Mouse (Mus musculus) limb, embryonic 11.5 days (tissue): ENCODE results near the gene Phf3. TPM values are rescaled to one million over a fixed set of nuclear protein-coding genes. Genes with fewer than 3 reads are reported as not detected.
"Not testable (repeated sequence)": the region's sequence is repeated elsewhere in the genome, so short reads cannot be mapped to it uniquely, and the experiment has no call there.

Experiments
- ATAC-seq: fragments of 200-750 bp; cut with Nextera tagmentation; 2 replicates; pipeline ENCODE4 v1.8.0; 2017; ENCODE audit warnings: low read depth; ENCODE audit not compliant: insufficient number of reproducible peaks, low FRiP score, low TSS enrichment
- DNase-seq: peaks from one replicate; pipeline ENCODE4 v3.0.0-alpha.2; 2015; ENCODE audit warnings: low spot score
- H3K27ac ChIP-seq: fragments of 300-500 bp; sonication (generic); replicated peaks from 2 replicates; pipeline ENCODE4 v1.5.1; 2014; ENCODE audit warnings: low read depth, mild to moderate bottlenecking, low read length
- H3K27me3 ChIP-seq: fragments of 300-500 bp; sonication (generic); 2 replicates; pipeline ENCODE4 v1.6.1; 2014; ENCODE audit warnings: mild to moderate bottlenecking, low read length, mixed read lengths; ENCODE audit not compliant: control insufficient read depth, insufficient read depth
- H3K36me3 ChIP-seq: fragments of 300-500 bp; sonication (generic); 2 replicates; pipeline ENCODE4 v1.6.1; 2014; ENCODE audit warnings: mild to moderate bottlenecking, low read length, moderate library complexity, mixed read lengths; ENCODE audit not compliant: control insufficient read depth, insufficient read depth
- H3K4me1 ChIP-seq: fragments of 300-500 bp; sonication (generic); 2 replicates; pipeline ENCODE4 v1.6.1; 2014; ENCODE audit warnings: low read length, mixed read lengths; ENCODE audit not compliant: control insufficient read depth, insufficient read depth
- H3K4me2 ChIP-seq: fragments of 300-500 bp; sonication (generic); 2 replicates; pipeline ENCODE4 v1.6.1; 2014; ENCODE audit warnings: low read depth, mild to moderate bottlenecking, moderate library complexity; ENCODE audit not compliant: severe bottlenecking
- H3K4me3 ChIP-seq: fragments of 300-500 bp; sonication (generic); 2 replicates; pipeline ENCODE4 v1.5.1; 2014; ENCODE audit warnings: low read depth, low read length
- H3K9ac ChIP-seq: fragments of 300-500 bp; sonication (generic); 2 replicates; pipeline ENCODE4 v1.6.1; 2014; ENCODE audit warnings: mild to moderate bottlenecking, low read length
- H3K9me3 ChIP-seq: fragments of 300-500 bp; sonication (generic); 2 replicates; pipeline ENCODE4 v1.6.1; 2016; ENCODE audit warnings: low read length; ENCODE audit not compliant: control insufficient read depth
- WGBS: fragments of 180-500 bp; shearing (Covaris S2); extraction: QIAGEN DNeasy Blood & Tissue Kit; methylation state at CpG from one replicate; pipeline ENCODE4 v1.1.7; 2014; 5-methylcytosine and 5-hydroxymethylcytosine counted together
- polyA plus RNA-seq: library from polyadenylated mRNA; unstranded; fragments of >200 nt; fragmentation: Nextera tagmentation; extraction: Ambion mirVana; gene quantifications from 2 replicates; pipeline ENCODE4 v1.2.1, GENCODE M21; 2014

Phf3 gene
- polyA plus RNA-seq, 1 experiment from 2014 or later = 38.1 TPM

- not testable (repeated sequence) for H3K4me2 ChIP-seq, H3K9ac ChIP-seq, H3K27me3 ChIP-seq, H3K36me3 ChIP-seq, H3K4me1 ChIP-seq, H3K27ac ChIP-seq, H3K4me3 ChIP-seq, H3K9me3 ChIP-seq, DNase-seq, ATAC-seq
These were observed 21.6 kb upstream of the Phf3 start for GRCm38 (mm10) chr1:30895366-30895765.

DNA sequence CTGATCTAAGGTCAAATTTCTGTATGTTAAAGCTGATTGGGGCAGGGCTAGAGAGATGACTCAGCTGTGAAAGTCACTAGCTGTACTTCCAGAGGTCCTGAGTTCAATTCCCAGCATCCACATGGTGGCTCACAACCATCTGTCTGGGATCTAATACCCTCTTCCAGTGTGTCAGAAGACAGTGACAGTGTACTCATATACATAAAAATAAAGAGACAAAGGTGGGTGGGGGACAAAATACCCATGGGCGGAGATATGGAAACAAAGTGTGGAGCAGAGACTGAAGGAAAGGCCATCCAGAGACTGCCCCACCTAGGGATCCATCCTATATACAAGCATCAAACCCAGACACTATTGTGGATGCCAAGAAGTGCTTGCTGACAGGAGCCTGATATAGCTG is 10.1 kb upstream of the Phf3 start:
- not testable (repeated sequence) for H3K4me3 ChIP-seq, H3K27me3 ChIP-seq, DNase-seq, H3K27ac ChIP-seq, H3K9me3 ChIP-seq, H3K9ac ChIP-seq, H3K4me1 ChIP-seq, H3K4me2 ChIP-seq, ATAC-seq, H3K36me3 ChIP-seq
- WGBS = 100% methylated on average over 1 of the region's 1 CpGs

DNA sequence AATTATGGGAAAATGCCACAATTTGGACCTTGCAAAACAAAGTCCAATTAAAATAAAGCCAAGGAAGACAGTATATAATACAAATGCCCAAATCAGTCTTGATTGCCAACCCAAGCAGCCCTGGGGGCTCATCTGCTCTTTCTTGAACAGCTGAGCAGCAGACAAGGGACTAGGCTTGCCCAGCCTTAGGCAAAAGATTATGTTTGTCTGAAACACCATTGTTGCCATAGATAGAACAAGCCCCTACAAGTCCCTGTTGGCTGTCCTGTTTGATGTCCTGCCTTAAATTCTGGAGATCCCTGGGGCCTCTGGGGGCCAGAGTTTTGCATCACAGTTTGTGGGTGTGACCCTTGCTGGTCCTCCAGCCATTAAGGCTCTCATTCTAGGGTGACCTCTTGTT is 2.0 kb upstream of the Phf3 start:
- H3K27me3 ChIP-seq = no peaks in the 10 kb centered on the region
- H3K27ac ChIP-seq = no peak overlapping the region
- H3K4me1 ChIP-seq = peaks cover 4% of the 10 kb centered on the region; the same call in 1 of the 2 replicates

GRCm38 (mm10) chr1:30874261-30875131 is 775 bp upstream of the Phf3 start:
- peak overlapping the region; percentile 96 for H3K27ac ChIP-seq
- peaks cover 4% of the 10 kb centered on the region; the same call in 1 of the 2 replicates for H3K4me1 ChIP-seq
- DNase-seq (no peak), ATAC-seq (no peak)
- peak overlapping the region; percentile 93 for H3K9ac ChIP-seq
- peak overlapping the region; percentile 42 for H3K4me2 ChIP-seq
- H3K27me3 ChIP-seq = no peaks in the 10 kb centered on the region
- H3K9me3 ChIP-seq = no peaks in the 10 kb centered on the region
- no peaks in the 10 kb centered on the region for H3K36me3 ChIP-seq
- WGBS = 50% methylated on average over 15 of the region's 15 CpGs
- peak overlapping the region; percentile 73 for H3K4me3 ChIP-seq

More for the DNA sequence above, 2.0 kb upstream of the Phf3 start:
- Histone ChIP-seq H3K4me2 (no peak overlapping the region), H3K36me3 (no peaks in the 10 kb centered on the region), H3K9ac (no peak overlapping the region), H3K9me3 (no peaks in the 10 kb centered on the region), H3K4me3 (no peak overlapping the region)
- no peak for ATAC-seq
- DNase-seq = no peak

- Histone ChIP-seq H3K4me1 (peaks cover 4% of the 10 kb centered on the region; the same call in 1 of the 2 replicates), H3K27ac (peak overlapping the region; percentile 96), H3K9me3 (no peaks in the 10 kb centered on the region), H3K4me3 (peak overlapping the region; percentile 73), H3K27me3 (no peaks in the 10 kb centered on the region), H3K9ac (peak overlapping the region; percentile 93), H3K36me3 (no peaks in the 10 kb centered on the region), H3K4me2 (peak overlapping the region; percentile 48)
- under 1% methylated on average over 48 of the region's 79 CpGs for WGBS
- ATAC-seq (peak; percentile 24; the same call in 1 of the 2 replicates), DNase-seq (peak; percentile 71)
These were observed 733 bp downstream of the Phf3 start for GRCm38 (mm10) chr1:30872836-30873540.

- Histone ChIP-seq H3K9ac (no peak overlapping the region), H3K9me3 (no peaks in the 10 kb centered on the region), H3K27ac (no peak overlapping the region), H3K36me3 (no peaks in the 10 kb centered on the region), H3K4me1 (peaks cover 4% of the 10 kb centered on the region; the same call in 1 of the 2 replicates), H3K27me3 (no peaks in the 10 kb centered on the region), H3K4me2 (no peak overlapping the region), H3K4me3 (no peak overlapping the region)
- ATAC-seq (no peak), DNase-seq (no peak)
- 92% methylated on average over 4 of the region's 4 CpGs for WGBS
These were observed 5.9 kb downstream of the Phf3 start for GRCm38 (mm10) chr1:30867786-30868185.

GRCm38 (mm10) chr1:30852518-30852917 is 21.2 kb downstream of the Phf3 start:
- whole genome bisulfite sequencing = 71% methylated on average over 3 of the region's 3 CpGs
- DNase-seq (no peak), ATAC-seq (no peak)
- no peaks in the 10 kb centered on the region for H3K9me3 ChIP-seq
- no peak overlapping the region for H3K27ac ChIP-seq
- no peaks in the 10 kb centered on the region for H3K27me3 ChIP-seq
- no peak overlapping the region for H3K9ac ChIP-seq
- no peaks in the 10 kb centered on the region for H3K36me3 ChIP-seq
- no peak overlapping the region for H3K4me3 ChIP-seq
- H3K4me1 ChIP-seq = no peaks in the 10 kb centered on the region
- H3K4me2 ChIP-seq = no peak overlapping the region

GRCm38 (mm10) chr1:30851920-30852319 is 21.8 kb downstream of the Phf3 start:
- no peak for ATAC-seq
- Histone ChIP-seq H3K27me3 (no peaks in the 10 kb centered on the region), H3K36me3 (no peaks in the 10 kb centered on the region), H3K9me3 (no peaks in the 10 kb centered on the region), H3K4me3 (no peak overlapping the region), H3K4me1 (no peaks in the 10 kb centered on the region), H3K9ac (no peak overlapping the region), H3K4me2 (no peak overlapping the region), H3K27ac (no peak overlapping the region)
- DNase-seq = no peak
- 81% methylated on average over 3 of the region's 3 CpGs for WGBS
